Mouse (Mus musculus): Measurements from ENCODE around the gene Raet1d. TPM values are rescaled to one million over a fixed set of nuclear protein-coding genes. Genes with fewer than 3 reads are reported as not detected.

Gene Raet1d
- total RNA-seq, 4 experiments from 2014 or later = 0.25 TPM; not detected in 3

Other genes with a start within 250 kb of the Raet1d start
- under 1 TPM in 3 of 4 experiments, not detected in 1; 0.30 to 0.72 (median 0.50) TPM for gene E030030I06Rik, start 211.3 kb upstream of the Raet1d start, total RNA-seq (2022)
- not detected for gene Raet1e, start 202.0 kb upstream of the Raet1d start, total RNA-seq (2022)
- under 1 TPM in 3 of 4 experiments, not detected in 1; 0.37 to 0.59 (median 0.55) TPM for gene H60b, start 202.0 kb upstream of the Raet1d start, total RNA-seq (2022)